ENCODE assay signal across 21 mouse cellular contexts in genomic region chr13:92261329-92261728, GRCm38 (mm10). TPM values are rescaled to one million over a fixed set of nuclear protein-coding genes. Genes with fewer than 3 reads are reported as not detected.
DNase-seq lines count a peak whose midpoint lies in the region.
"Had no signal": no experiment of that assay in that cellular context is flagged by ENCODE, and none has a peak within 500 bp of the region (broad histone marks: within the 10 kb centered on the region; RNA-seq: fewer than 3 reads in every experiment).

No protein-coding gene starts in this region.

- peak; percentile 57 for DNase-seq in heart, adult 11 months
- no peak for DNase-seq in heart, postnatal 14 days
- DNase-seq in heart, embryonic 10.5 days (ENCODE audit: low spot score), result peak; percentile 67
- no peak for DNase-seq in heart, adult 8-10 months (ENCODE audit: low spot score)
- DNase-seq: adrenal gland, adult 2 months; adrenal gland, adult 8-10 months; adrenal gland, postnatal 10 days; adrenal gland, postnatal 14 days; adrenal gland, postnatal 25 days; adrenal gland, postnatal 36 days; B cell, adult 2 months; cerebellum, adult 11 months; cerebellum, adult 11-12 months; cerebellum, adult 18-20 months had no signal

- no peak overlapping the region for H3K27ac ChIP-seq in heart, embryonic 10.5 days

- H3K36me3 ChIP-seq in heart, embryonic 10.5 days, result peaks cover 19% of the 10 kb centered on the region; the same call in 1 of the 2 replicates

- H3K4me3 ChIP-seq in heart, embryonic 10.5 days, result no peak overlapping the region

- no peaks in the 10 kb centered on the region for H3K9me3 ChIP-seq in heart, embryonic 10.5 days
- H3K9me3 ChIP-seq: G1E had no signal

- intact Hi-C loops in heart, postnatal 14 days (cut with DNase I), result no loop called here

- no peaks in the 10 kb centered on the region for H3K4me1 ChIP-seq in heart, embryonic 10.5 days

- 67% methylated on average over 5 of the region's 5 CpGs for WGBS in heart, embryonic 10.5 days

- H3K27me3 ChIP-seq in heart, embryonic 10.5 days (ENCODE audit: insufficient read depth, poor library complexity, severe bottlenecking), result no peaks in the 10 kb centered on the region
- H3K27me3 ChIP-seq: CH12.LX, Patski had no signal

RNA-seq across cellular contexts. Expression of gene Gm20379, which starts 44.5 kb away (rescaled TPM):
- total RNA-seq in heart, postnatal 14 days (2021), result not detected
- polyA plus RNA-seq in heart, embryonic 10.5 days (2016; fragmentation: Nextera tagmentation; extraction: Ambion mirVana), result 0.74 and 0.79 TPM in 2 replicates
- total RNA-seq in heart, adult 8-10 months (2022), result not detected
- total RNA-seq: adrenal gland, adult 18-20 months; adrenal gland, adult 2 months; adrenal gland, adult 8-10 months; adrenal gland, postnatal 10 days; adrenal gland, postnatal 14 days; adrenal gland, postnatal 25 days; adrenal gland, postnatal 36 days; adrenal gland, postnatal 4 days; CH12.LX; G1E; MEL had no signal
- polyA plus RNA-seq: adrenal gland, adult 2 months; brain, embryonic 14.5 days; G1E; Patski had no signal

Comparison
In these comparisons a context has a peak if more than half of its experiments do, and no peak if none do; other contexts are left out.
1. DNase-seq: peak in heart, adult 11 months (single experiment) and heart, embryonic 10.5 days (single experiment); none in heart, postnatal 14 days (0 of 2) and heart, adult 8-10 months (single experiment).